Mouse (Mus musculus) liver, embryonic 15.5 days (tissue): ENCODE data around the gene Crybg1. TPM values are rescaled to one million over a fixed set of nuclear protein-coding genes. Genes with fewer than 3 reads are reported as not detected.

Experiments
- ATAC-seq: fragments of 200-750 bp; cut with Nextera tagmentation; 2 replicates; pipeline ENCODE4 v1.8.0; 2017; ENCODE audit warnings: moderate number of reproducible peaks, mild to moderate bottlenecking, moderate library complexity; ENCODE audit not compliant: insufficient read depth
- H3K27ac ChIP-seq: fragments of 300-500 bp; sonication (generic); replicated peaks from 2 replicates; pipeline ENCODE4 v1.5.1; 2015; ENCODE audit warnings: mild to moderate bottlenecking, inconsistent platforms
- H3K27me3 ChIP-seq: fragments of 300-500 bp; sonication (generic); 2 replicates; pipeline ENCODE4 v1.6.1; 2015; ENCODE audit warnings: mild to moderate bottlenecking, inconsistent platforms
- H3K36me3 ChIP-seq: fragments of 300-500 bp; sonication (generic); replicated peaks from 2 replicates; pipeline ENCODE4 v1.6.1; 2015; ENCODE audit warnings: moderate library complexity, mild to moderate bottlenecking, inconsistent platforms
- H3K4me1 ChIP-seq: fragments of 300-500 bp; sonication (generic); replicated peaks from 2 replicates; pipeline ENCODE4 v1.6.1; 2015; ENCODE audit warnings: inconsistent platforms
- H3K4me2 ChIP-seq: fragments of 300-500 bp; sonication (generic); 2 replicates; pipeline ENCODE4 v1.6.1; 2015; ENCODE audit warnings: moderate library complexity, mild to moderate bottlenecking, inconsistent platforms
- H3K4me3 ChIP-seq: fragments of 300-500 bp; sonication (generic); replicated peaks from 2 replicates; pipeline ENCODE4 v1.5.1; 2015; ENCODE audit warnings: mild to moderate bottlenecking, inconsistent platforms
- H3K9ac ChIP-seq: fragments of 300-500 bp; sonication (generic); 2 replicates; pipeline ENCODE4 v1.6.1; 2015; ENCODE audit warnings: moderate library complexity, mild to moderate bottlenecking, inconsistent platforms
- H3K9me3 ChIP-seq: fragments of 300-500 bp; sonication (generic); replicated peaks from 2 replicates; pipeline ENCODE4 v1.6.1; 2016; ENCODE audit warnings: inconsistent platforms
- WGBS: fragments of 180-500 bp; shearing (Covaris S2); methylation state at CpG from one replicate; pipeline ENCODE4 v1.1.7; 2015; ENCODE audit warnings: mixed read lengths; ENCODE audit not compliant: insufficient replicate concordance; 5-methylcytosine and 5-hydroxymethylcytosine counted together
- polyA plus RNA-seq: library from polyadenylated mRNA; unstranded; fragments of >200 nt; fragmentation: Nextera tagmentation; extraction: Ambion mirVana; gene quantifications from 2 replicates; pipeline ENCODE4 v1.2.1, GENCODE M21; 2015

Gene Crybg1
- polyA plus RNA-seq, 1 experiment from 2014 or later: 0.62 TPM

DNA sequence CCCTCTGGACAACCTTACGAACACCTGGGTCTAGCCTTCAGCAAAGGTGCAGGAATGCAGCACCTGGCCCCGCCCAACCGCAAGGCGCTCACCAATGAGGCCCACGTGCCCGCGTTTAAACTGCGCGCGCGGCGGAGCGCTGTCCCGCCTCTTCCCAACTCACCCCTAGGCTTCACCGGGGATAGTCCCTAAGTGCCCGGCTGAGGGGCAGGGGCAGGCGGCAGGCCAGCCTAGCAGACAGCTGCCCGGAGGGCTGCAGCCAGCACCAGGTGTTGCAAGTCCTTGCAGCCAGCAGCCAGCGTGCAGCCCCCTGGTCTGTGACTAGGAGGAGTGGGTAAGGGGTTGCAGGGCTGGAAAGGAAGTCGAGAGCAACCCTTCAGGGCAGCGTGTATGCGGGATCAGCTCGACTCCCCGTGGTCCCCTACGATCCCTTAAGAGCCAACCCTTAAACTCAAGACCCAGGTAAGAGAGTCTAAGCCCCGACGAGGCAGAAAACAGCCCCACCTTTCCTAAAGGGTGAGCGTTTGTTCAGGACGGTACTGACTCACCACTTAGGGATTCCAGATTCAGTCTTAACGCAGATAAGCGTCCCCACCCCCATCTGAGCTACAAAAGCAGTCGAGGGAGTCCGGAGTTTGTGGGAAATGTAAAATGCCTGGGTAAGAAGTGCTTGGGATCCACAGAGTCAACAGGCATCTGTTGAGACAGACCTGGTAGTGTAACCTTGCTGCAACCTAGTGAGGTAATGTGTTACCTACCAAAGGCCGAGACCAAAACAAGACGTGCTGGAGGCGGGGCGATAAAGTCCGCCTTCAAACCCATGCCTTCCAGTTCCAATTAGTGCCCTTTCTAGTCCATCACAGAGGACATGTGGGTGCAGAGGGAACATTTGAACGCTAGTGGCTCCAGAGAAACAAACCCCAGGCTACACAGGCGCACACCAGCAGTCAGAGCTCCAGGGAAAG is 142.7 kb downstream of the Crybg1 start:
- H3K9me3 ChIP-seq: no peaks in the 10 kb centered on the region
- H3K4me1 ChIP-seq: peaks cover 30% of the 10 kb centered on the region
- H3K27ac ChIP-seq: no peak overlapping the region
- peak overlapping the region; percentile 65 for H3K4me2 ChIP-seq
- no peak overlapping the region; the same call in 1 of the 2 replicates for H3K9ac ChIP-seq
- ATAC-seq: no peak
- 4% methylated on average over 40 of the region's 40 CpGs for WGBS
- H3K4me3 ChIP-seq: peak overlapping the region; percentile 39
- no peaks in the 10 kb centered on the region for H3K36me3 ChIP-seq
- H3K27me3 ChIP-seq: peaks cover 88% of the 10 kb centered on the region

DNA sequence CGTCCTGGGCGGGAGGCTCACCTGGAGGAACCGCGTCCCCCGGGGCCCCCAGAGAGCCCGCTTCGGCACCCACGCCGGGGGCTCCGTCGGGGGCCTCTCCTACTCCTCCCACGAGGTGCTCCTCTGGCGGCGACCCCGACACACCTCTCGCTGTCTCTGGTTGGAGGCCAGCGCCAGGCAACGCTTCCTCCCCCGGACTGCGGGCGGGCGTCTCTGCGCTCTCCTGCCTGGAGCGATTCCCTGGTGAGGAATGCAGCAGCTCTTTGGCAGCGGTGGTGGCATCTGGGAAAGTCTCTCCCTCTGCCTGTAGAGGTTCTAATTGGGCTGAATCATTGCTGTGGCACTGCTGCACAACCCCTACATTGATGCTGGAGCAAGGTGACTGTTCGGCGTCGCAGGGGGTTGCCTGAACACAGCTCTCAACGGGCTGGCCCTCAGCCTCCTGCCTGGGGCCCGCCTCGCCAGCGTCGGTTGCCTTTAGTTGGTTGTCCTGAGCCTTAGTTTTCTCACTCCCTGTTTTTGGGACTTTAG is 144.4 kb downstream of the Crybg1 start:
- peaks cover 91% of the 10 kb centered on the region for H3K27me3 ChIP-seq
- no peak overlapping the region for H3K9ac ChIP-seq
- H3K27ac ChIP-seq: no peak overlapping the region

DNA sequence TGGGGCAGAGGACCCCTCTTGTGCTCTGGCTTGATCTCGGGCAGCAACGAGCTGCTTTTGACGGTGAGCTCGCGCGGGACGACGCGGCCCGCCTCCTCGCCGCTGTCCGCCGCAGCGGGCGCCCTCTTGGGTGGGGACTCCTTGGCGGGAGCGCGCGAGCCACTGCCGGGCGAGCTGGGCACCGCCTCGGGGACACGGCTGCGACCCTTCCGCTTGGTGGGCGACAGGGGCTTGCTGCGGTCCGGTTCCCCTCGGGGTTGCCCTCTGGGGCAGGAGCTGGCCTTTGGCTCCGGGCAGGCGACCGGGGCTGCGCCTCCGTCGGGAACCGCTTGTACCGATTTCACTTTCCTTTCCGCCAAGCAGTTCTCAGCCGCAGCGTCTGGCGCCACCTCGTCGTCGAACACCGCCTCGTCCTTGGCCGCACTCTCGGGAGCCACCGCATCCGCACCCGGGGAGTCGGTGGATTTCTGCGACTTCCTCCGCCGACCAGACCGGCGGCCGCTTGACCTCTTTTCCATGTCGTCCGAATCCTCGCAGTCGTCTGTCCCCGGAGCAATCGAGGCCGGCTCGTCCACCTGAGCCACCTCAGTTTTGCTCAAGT is 145.0 kb downstream of the Crybg1 start:
- no peaks in the 10 kb centered on the region for H3K9me3 ChIP-seq
- H3K4me3 ChIP-seq: peak overlapping the region; percentile 67
- H3K4me2 ChIP-seq: peak overlapping the region; percentile 72
- no peaks in the 10 kb centered on the region for H3K36me3 ChIP-seq
- peaks cover 37% of the 10 kb centered on the region for H3K4me1 ChIP-seq
- H3K9ac ChIP-seq: peak overlapping the region; percentile 45
- peak; percentile 43; the same call in 1 of the 2 replicates for ATAC-seq
- H3K27ac ChIP-seq: no peak overlapping the region
- peaks cover 85% of the 10 kb centered on the region for H3K27me3 ChIP-seq
- WGBS: under 1% methylated on average over 68 of the region's 68 CpGs

More for the DNA sequence above, 144.4 kb downstream of the Crybg1 start:
- ATAC-seq: no peak
- Histone ChIP-seq H3K36me3 (no peaks in the 10 kb centered on the region), H3K9me3 (no peaks in the 10 kb centered on the region), H3K4me1 (peaks cover 32% of the 10 kb centered on the region), H3K4me3 (peak overlapping the region; percentile 67), H3K4me2 (peak overlapping the region; percentile 72)
- WGBS: 1% methylated on average over 33 of the region's 33 CpGs

DNA sequence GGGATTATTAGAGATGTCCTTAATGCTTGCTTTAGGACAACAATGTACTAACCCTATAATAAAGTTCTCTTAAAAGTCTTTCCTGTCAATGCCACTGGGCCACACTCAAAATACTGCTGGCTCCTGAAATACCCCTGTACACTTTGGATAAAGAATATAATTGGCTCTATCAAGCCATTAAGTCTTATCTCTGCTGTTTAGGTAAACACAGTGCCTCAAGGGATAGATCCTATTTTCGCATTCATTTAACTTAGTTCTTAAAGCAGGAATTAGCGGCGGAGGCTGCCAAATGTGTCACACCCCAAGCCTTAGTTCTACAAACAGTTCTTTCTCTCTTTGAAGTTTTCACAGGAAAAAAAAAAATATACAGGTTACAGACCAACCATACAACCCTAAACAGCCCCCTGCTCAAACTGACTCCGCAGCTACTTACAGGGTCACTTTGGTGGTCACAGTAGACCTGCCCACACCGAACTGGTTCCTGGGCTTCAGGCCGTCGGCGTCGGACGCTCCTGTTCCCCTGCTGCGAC is 145.6 kb downstream of the Crybg1 start:
- Histone ChIP-seq H3K9me3 (no peaks in the 10 kb centered on the region), H3K9ac (peak overlapping the region; percentile 45), H3K4me2 (peak overlapping the region; percentile 72), H3K36me3 (no peaks in the 10 kb centered on the region), H3K4me3 (peak overlapping the region; percentile 67), H3K27me3 (peaks cover 79% of the 10 kb centered on the region), H3K4me1 (peaks cover 43% of the 10 kb centered on the region), H3K27ac (no peak overlapping the region)
- WGBS: 2% methylated on average over 11 of the region's 11 CpGs
- ATAC-seq: no peak; the same call in 1 of the 2 replicates

DNA sequence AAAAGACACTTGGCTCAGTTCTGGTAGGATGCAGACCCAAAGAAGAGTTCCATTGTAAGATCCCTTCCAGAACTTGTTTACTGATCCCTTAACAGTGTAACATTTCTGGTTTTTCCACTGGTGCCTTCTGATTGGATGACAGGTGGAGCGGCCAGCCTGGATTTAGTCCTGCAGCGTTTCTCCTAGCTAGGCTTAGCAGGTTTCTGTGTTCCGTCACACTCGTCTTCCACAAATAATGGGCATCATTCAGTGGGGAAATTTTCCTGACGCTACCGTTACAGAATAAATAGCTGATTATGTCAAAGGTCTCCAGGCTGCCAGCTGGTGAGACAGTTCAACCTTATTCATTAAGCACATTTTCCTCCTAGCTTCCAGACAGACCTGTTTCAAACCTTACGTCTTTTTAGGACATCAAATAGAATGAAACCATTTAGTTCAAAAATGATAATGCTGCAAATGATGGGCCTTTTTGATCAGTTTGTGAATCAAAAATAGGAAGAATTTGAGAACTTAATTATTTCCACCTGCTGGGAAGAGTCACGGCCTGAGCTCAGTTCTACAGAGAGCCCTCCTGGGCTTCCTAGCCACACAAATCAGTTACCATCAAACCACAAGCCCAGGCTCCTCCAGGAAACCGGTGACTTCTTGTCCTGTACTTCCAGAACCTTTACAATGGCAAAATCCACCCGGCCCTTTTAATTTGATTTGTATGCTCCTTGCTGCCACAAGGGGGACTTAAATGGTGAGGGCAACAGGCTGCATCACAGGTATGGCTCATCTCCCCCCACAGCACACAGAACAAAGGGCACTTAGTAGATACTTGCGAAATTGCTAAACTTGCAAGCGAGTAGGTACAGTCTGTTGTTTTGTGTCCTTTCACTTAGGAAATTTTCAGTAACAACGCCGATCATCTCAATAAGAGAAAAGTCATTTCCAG is 146.4 kb downstream of the Crybg1 start:
- peaks cover 71% of the 10 kb centered on the region for H3K27me3 ChIP-seq
- H3K4me3 ChIP-seq: peak overlapping the region; percentile 67; the same call in 1 of the 2 replicates
- 29% methylated on average over 14 of the region's 14 CpGs for WGBS
- H3K36me3 ChIP-seq: no peaks in the 10 kb centered on the region
- peaks cover 45% of the 10 kb centered on the region for H3K4me1 ChIP-seq
- no peak for ATAC-seq
- no peak overlapping the region for H3K27ac ChIP-seq
- peak overlapping the region; percentile 72 for H3K4me2 ChIP-seq
- no peaks in the 10 kb centered on the region for H3K9me3 ChIP-seq
- H3K9ac ChIP-seq: no peak overlapping the region

DNA sequence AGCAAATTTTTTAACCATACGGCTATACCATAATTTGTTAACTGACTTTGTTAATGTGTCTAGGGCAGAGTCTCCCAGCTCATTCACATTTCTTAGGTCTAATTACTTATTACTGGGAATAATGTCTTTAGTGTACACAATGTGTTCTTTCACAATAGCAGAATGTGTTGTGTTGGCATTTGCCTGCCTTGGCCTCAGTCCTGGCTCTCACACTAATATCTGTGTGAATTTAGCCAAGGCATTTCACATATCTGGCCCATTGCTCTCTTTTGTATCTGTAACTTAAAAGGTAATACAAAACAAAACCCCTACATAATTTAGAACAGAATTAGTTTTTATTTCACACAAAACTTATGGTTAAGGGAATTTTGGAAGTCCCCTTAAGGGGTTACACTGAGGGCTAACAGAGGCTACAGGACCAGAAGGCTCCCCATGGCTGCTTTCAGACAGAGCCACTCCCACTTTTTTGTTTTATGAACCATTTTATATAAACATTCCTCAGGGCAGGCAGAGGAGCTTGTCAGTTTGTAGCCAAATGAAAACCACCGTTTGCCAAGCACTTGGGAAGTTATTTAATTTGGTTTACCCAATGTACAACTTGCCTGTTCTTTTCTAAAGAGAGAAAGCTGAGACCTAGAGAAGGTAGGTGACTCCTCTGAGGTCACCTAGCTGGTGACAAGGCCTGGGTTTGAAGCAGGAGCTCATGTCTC is 148.3 kb downstream of the Crybg1 start:
- Histone ChIP-seq H3K9ac (no peak overlapping the region), H3K9me3 (no peaks in the 10 kb centered on the region), H3K4me1 (peaks cover 36% of the 10 kb centered on the region), H3K27ac (no peak overlapping the region), H3K27me3 (peaks cover 52% of the 10 kb centered on the region), H3K36me3 (no peaks in the 10 kb centered on the region), H3K4me3 (no peak overlapping the region), H3K4me2 (no peak overlapping the region)
- whole genome bisulfite sequencing: 47% methylated on average over 2 of the region's 2 CpGs
- no peak for ATAC-seq

DNA sequence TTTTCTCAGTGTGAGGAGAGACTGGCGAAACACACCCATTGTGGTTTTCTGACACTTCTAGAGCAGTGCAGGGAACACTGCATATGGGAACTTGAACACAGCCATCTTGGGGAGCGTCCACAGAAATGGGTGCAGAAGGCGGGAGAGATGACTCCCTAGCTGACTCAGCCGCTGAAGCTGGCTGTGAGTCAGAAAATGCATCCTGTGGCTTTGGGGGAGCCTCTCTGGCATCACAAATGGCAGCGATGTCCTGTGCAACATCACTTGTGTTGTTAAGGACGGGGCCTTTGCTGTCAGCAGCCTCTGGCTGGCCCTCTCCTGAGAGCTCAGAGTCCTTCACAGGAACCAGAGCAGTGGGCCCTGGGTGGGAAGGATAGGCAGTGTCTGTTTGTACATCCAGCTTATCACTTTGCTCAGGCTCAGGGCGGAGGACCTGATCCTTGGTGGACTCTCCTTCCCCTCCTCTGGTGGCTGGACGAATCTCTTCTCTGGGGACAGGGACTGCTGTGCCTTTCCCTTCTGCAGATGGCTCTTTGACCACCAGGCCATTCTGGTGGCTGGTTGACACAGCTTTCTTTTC is 150.1 kb downstream of the Crybg1 start:
- Histone ChIP-seq H3K4me2 (no peak overlapping the region), H3K9ac (no peak overlapping the region), H3K9me3 (no peaks in the 10 kb centered on the region), H3K4me1 (peaks cover 23% of the 10 kb centered on the region), H3K4me3 (no peak overlapping the region), H3K27me3 (peaks cover 35% of the 10 kb centered on the region), H3K36me3 (no peaks in the 10 kb centered on the region), H3K27ac (no peak overlapping the region)
- 0 out of 2 replicates have a peak, but pooled peaks have one; percentile 47 for ATAC-seq
- WGBS: 42% methylated on average over 8 of the region's 8 CpGs

DNA sequence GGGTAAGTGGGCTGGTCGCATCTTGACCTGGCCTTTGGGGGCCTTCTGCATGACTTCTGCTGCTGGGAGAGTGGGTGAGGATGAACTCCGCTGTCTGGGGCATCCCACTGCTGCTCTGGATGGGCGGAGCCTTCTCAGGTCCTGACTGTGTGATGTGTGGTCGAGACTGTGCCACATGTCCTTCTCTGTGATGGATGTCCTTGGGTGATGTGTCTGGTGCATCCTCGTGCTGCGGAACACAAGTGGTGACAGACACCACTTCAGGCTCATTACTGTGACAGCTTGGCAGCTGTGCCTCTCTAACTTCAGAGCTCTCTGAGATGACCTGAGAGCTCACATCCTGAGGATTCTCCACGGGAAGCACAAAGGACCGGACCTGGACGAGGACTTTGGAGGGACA is 150.6 kb downstream of the Crybg1 start:
- ATAC-seq: no peak
- Histone ChIP-seq H3K27ac (no peak overlapping the region), H3K4me2 (no peak overlapping the region), H3K4me3 (no peak overlapping the region), H3K36me3 (no peaks in the 10 kb centered on the region), H3K27me3 (peaks cover 29% of the 10 kb centered on the region), H3K4me1 (peaks cover 21% of the 10 kb centered on the region), H3K9ac (no peak overlapping the region), H3K9me3 (no peaks in the 10 kb centered on the region)
- WGBS: 56% methylated on average over 9 of the region's 9 CpGs

DNA sequence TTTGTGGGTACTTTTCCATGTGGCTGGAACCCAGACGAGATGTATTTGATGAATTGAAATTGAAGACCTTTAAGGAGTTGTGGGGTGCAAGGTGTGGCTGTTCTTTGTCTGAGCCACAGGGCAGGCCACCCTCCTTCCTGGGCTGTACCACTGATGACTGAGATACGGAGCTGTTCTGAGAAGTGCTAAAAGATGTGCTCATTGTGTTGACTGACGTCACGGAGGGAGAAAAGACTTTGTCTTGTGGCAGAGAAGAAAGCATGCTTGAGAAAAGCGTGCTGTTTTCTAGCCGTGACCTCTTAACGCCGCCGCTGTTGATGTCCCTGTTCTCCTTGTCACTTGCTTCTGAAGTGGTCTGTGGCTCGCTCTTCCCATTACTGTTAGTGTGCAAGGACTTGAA is 151.4 kb downstream of the Crybg1 start:
- WGBS: 63% methylated on average over 10 of the region's 10 CpGs
- H3K9me3 ChIP-seq: no peaks in the 10 kb centered on the region
- no peak overlapping the region for H3K4me2 ChIP-seq
- peaks cover 21% of the 10 kb centered on the region for H3K27me3 ChIP-seq
- H3K4me1 ChIP-seq: peaks cover 16% of the 10 kb centered on the region
- no peak overlapping the region for H3K9ac ChIP-seq
- no peak overlapping the region for H3K27ac ChIP-seq
- no peaks in the 10 kb centered on the region for H3K36me3 ChIP-seq
- ATAC-seq: no peak
- H3K4me3 ChIP-seq: no peak overlapping the region
